Mouse (Mus musculus) natural killer cell, adult 2 months (primary cell): Measurements from ENCODE around the gene Gm5129.

Source experiments
- DNase-seq, 2 experiments: peaks; one replicate each; pipeline ENCODE4 v3.0.0; 2022; ENCODE audit warnings: low spot score in 2 of 2

Gene Gm5129

GRCm38 (mm10) chr5:29725369-29725768 lies 10.4 kb downstream of the Gm5129 start:
- DNase-seq: no peak

- DNase-seq: no peak
These were observed 14.6 kb downstream of the Gm5129 start for GRCm38 (mm10) chr5:29721159-29721558.

- no peak for DNase-seq
These were observed 22.8 kb downstream of the Gm5129 start for GRCm38 (mm10) chr5:29712906-29713305.

GRCm38 (mm10) chr5:29711631-29712030 lies 24.1 kb downstream of the Gm5129 start:
- DNase-seq: no peak

GRCm38 (mm10) chr5:29708258-29708657 lies 27.5 kb downstream of the Gm5129 start:
- no peak for DNase-seq

- DNase-seq: no peak
These were observed 28.5 kb downstream of the Gm5129 start for GRCm38 (mm10) chr5:29707241-29707640.

- DNase-seq: no peak
These were observed 36.1 kb downstream of the Gm5129 start for GRCm38 (mm10) chr5:29699520-29700202.

- no peak for DNase-seq
These were observed 37.2 kb downstream of the Gm5129 start for GRCm38 (mm10) chr5:29698493-29698892.

GRCm38 (mm10) chr5:29688352-29688751 lies 47.4 kb downstream of the Gm5129 start:
- DNase-seq: no peak

GRCm38 (mm10) chr5:29687671-29688070 lies 48.1 kb downstream of the Gm5129 start:
- DNase-seq: no peak
